Mouse (Mus musculus): ENCODE data around the gene Morn4.

The Morn4 gene

GRCm38 (mm10) chr19:42045269-42046102, 40.7 kb downstream of the Morn4 start, which contains the start of gene Hoga1:
Hoga1 (plus strand) TSS chr19:42045610.
- in situ Hi-C loops (cut with MboI; ENCODE audit: low sequenced_read_pairs): no loop called here

DNA sequence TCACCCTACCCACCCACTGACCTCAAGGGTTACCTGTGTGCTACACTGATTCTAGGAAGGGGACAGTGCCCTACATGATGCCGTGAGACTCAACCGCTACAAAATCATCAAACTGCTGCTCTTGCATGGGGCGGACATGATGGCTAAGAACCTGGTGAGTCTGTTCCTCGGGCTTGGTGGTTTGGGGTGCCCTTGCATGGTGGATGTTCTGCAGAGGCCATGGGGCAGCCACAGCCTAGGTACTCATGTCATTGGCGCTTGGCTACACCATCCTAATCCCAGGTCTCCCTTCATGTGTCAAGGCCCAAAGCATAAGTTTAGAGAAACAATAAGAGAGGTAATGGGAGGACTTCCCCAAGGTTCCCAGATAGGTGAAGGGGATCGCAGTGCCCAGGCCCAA, 42.2 kb downstream of the Morn4 start:
- in situ Hi-C loops (cut with MboI; ENCODE audit: low sequenced_read_pairs): no loop called here

- in situ Hi-C loops (cut with MboI; ENCODE audit: low sequenced_read_pairs): no loop called here
Observed at GRCm38 (mm10) chr19:42038310-42038709, 47.8 kb downstream of the Morn4 start.

DNA sequence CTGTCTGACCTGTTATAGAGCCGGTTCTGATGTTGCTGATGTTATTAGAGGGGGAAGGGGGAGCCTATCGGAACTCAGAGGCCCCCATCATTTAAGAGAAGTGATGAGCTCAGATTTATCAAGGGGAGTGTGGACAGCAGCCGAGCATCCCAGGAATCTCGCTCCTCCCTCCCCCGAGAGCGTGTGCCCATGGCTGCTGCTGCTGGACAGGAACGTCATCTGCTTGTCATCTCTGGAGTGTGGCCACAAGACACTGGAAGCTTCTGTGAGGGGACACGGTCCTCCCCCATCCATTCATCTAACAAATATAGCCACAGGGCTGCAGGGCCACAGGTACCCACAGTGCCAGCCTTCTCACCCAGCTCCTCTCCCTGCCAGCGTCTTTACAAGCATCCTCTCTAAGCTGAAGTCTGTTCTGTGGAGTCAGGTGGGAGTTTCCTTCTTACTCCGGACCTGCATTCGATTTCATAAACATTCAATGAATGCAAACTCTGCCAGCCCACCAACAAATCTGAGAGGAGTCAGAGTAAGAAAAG, 48.9 kb downstream of the Morn4 start:
- in situ Hi-C loops (cut with MboI; ENCODE audit: low sequenced_read_pairs): no loop called here

DNA sequence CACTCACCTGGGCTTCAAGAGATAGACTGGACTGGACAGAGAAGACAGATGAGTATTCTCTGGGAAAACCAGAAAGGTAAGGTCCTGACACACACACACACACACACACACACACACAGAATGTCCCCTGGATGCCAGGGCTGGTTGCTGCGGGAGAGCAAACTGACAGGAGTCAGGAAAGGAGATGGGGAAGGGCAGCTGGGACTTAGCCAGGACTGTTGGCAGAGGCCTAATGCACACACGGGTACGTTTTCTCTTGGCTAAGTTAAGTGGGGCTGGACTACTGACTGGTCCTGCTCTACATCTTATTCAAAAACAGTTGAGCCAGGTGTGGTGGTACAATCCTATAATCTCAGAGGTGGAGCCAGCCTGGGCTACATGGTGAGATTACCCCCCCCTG, 49.8 kb downstream of the Morn4 start:
- in situ Hi-C loops (cut with MboI; ENCODE audit: low sequenced_read_pairs): no loop called here

- in situ Hi-C loops (cut with MboI; ENCODE audit: low sequenced_read_pairs): no loop called here
Observed at GRCm38 (mm10) chr19:42035456-42036248, 50.5 kb downstream of the Morn4 start, which contains the start of gene Ankrd2. Ankrd2 (plus strand) TSS chr19:42036000.

- in situ Hi-C loops (cut with MboI; ENCODE audit: low sequenced_read_pairs): no loop called here
Observed at GRCm38 (mm10) chr19:42034881-42035455, 51.2 kb downstream of the Morn4 start.

GRCm38 (mm10) chr19:42034146-42034775, 51.9 kb downstream of the Morn4 start:
- in situ Hi-C loops (cut with MboI; ENCODE audit: low sequenced_read_pairs): no loop called here

DNA sequence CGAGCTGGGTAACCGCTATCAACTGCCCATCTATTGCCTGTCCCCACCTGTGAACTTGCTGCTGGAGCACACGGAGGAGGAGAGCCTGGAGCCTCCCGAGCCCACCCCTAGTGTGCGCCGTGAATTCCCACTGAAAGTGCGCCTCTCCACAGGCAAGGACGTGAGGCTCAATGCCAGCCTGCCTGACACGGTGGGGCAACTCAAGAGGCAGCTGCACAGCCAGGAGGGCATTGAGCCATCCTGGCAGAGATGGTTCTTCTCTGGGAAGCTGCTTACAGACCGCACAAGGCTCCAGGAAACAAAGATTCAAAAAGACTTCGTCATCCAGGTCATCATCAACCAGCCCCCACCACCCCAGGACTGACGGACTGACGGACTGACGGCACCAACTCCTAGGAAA, 52.5 kb downstream of the Morn4 start:
- in situ Hi-C loops (cut with MboI; ENCODE audit: low sequenced_read_pairs): no loop called here

GRCm38 (mm10) chr19:42031112-42031511, 55.0 kb downstream of the Morn4 start:
- in situ Hi-C loops (cut with MboI; ENCODE audit: low sequenced_read_pairs): no loop called here

- in situ Hi-C loops (cut with MboI; ENCODE audit: low sequenced_read_pairs): no loop called here
Observed at GRCm38 (mm10) chr19:42026158-42026557, 60.0 kb downstream of the Morn4 start.
